Mouse (Mus musculus) MEL (cell line): ENCODE results near the gene Nme4. TPM values are rescaled to one million over a fixed set of nuclear protein-coding genes. Genes with fewer than 3 reads are reported as not detected.

ENCODE experiments used
- DNase-seq: peaks from one replicate; pipeline ENCODE4 v3.0.0; 2011; ENCODE audit warnings: low read depth, low spot score
- H3K27ac ChIP-seq: 2 replicates; pipeline ENCODE4 v1.5.1; 2012; ENCODE audit warnings: low read depth, mild to moderate bottlenecking, control low read depth, low read length, moderate library complexity; ENCODE audit not compliant: control insufficient read depth
- H3K27me3 ChIP-seq, 2 experiments: fragments of 150-350 bp in 1 of 2; sonication (generic) in 1 of 2; 2 replicates each; pipeline ENCODE4 v1.6.1; 2012; ENCODE audit warnings: low read length in 2 of 2, mild to moderate bottlenecking in 2 of 2, improper control_type of control experiment in 1 of 2, moderate library complexity in 1 of 2; ENCODE audit not compliant: insufficient read depth in 2 of 2, control insufficient read depth in 1 of 2
- H3K36me3 ChIP-seq, 2 experiments: 2 replicates each; pipeline ENCODE4 v1.6.1; 2012 to 2014; ENCODE audit warnings: low read length in 2 of 2, improper control_type of control experiment in 1 of 2, inconsistent platforms in 1 of 2, mild to moderate bottlenecking in 1 of 2; ENCODE audit not compliant: insufficient read depth in 2 of 2, control insufficient read depth in 1 of 2
- H3K4me1 ChIP-seq, 2 experiments: fragments of 150-350 bp in 1 of 2; sonication (generic) in 1 of 2; 2 replicates each; pipeline ENCODE4 v1.6.1; 2012; ENCODE audit warnings: low read length in 2 of 2, improper control_type of control experiment in 1 of 2, mild to moderate bottlenecking in 1 of 2; ENCODE audit not compliant: insufficient read depth in 2 of 2, control insufficient read depth in 1 of 2
- H3K4me3 ChIP-seq, 2 experiments: fragments of 150-350 bp in 1 of 2; sonication (generic) in 1 of 2; 2 replicates each; pipeline ENCODE4 v1.5.1; 2012; ENCODE audit warnings: low read depth in 2 of 2, low read length in 2 of 2, mild to moderate bottlenecking in 2 of 2, moderate library complexity in 2 of 2, control low read depth in 1 of 2, improper control_type of control experiment in 1 of 2; ENCODE audit not compliant: control insufficient read depth in 1 of 2, insufficient read depth in 1 of 2
- H3K79me2 ChIP-seq: 2 replicates; pipeline ENCODE4 v1.6.1; 2012; ENCODE audit warnings: mild to moderate bottlenecking, low read length, moderate library complexity; ENCODE audit not compliant: control insufficient read depth, poor library complexity, insufficient read depth
- H3K9ac ChIP-seq: 2 replicates; pipeline ENCODE4 v1.6.1; 2012; ENCODE audit warnings: low read depth, mild to moderate bottlenecking, control low read depth, low read length, moderate library complexity; ENCODE audit not compliant: control insufficient read depth, poor library complexity, severe bottlenecking
- H3K9me3 ChIP-seq: fragments of 150-350 bp; sonication (generic); replicated peaks from 2 replicates; pipeline ENCODE4 v1.6.1; 2012; ENCODE audit warnings: mild to moderate bottlenecking, low read length, improper control_type of control experiment, moderate library complexity; ENCODE audit not compliant: insufficient read depth
- BHLHE40 ChIP-seq: IDR thresholded peaks from 2 replicates; pipeline ENCODE4 v1.6.1; 2012; ENCODE audit warnings: low read depth, mild to moderate bottlenecking, inconsistent platforms, low read length, improper control_type of control experiment, borderline replicate concordance
- CHD1 ChIP-seq: IDR thresholded peaks from 2 replicates; pipeline ENCODE4 v1.6.1; 2012; ENCODE audit warnings: low read depth, mild to moderate bottlenecking, inconsistent platforms, low read length, improper control_type of control experiment
- CHD2 ChIP-seq: IDR thresholded peaks from 2 replicates; pipeline ENCODE4 v1.6.1; 2011; ENCODE audit warnings: low read length, improper control_type of control experiment
- CTCF ChIP-seq, 3 experiments: IDR thresholded peaks in 2 of 3; conservative IDR thresholded peaks in 1 of 3; 2 replicates each; pipeline ENCODE4 v1.5.1; 2011 to 2012; ENCODE audit warnings: low read length in 3 of 3, low read depth in 2 of 3, mild to moderate bottlenecking in 2 of 3, improper control_type of control experiment in 1 of 3, inconsistent platforms in 1 of 3, mixed read lengths in 1 of 3, moderate library complexity in 1 of 3; ENCODE audit not compliant: control insufficient read depth in 1 of 3, insufficient read depth in 1 of 3, poor library complexity in 1 of 3, severe bottlenecking in 1 of 3
- E2F4 ChIP-seq: IDR thresholded peaks from 2 replicates; pipeline ENCODE4 v1.6.1; 2011; ENCODE audit warnings: low read depth, low read length, improper control_type of control experiment, borderline replicate concordance
- ELF1 ChIP-seq: IDR thresholded peaks from 2 replicates; pipeline ENCODE4 v1.6.1; 2014; ENCODE audit warnings: low read depth, mild to moderate bottlenecking, inconsistent platforms, low read length, improper control_type of control experiment, moderate library complexity
- ETS1 ChIP-seq: IDR thresholded peaks from 2 replicates; pipeline ENCODE4 v1.6.1; 2012; ENCODE audit warnings: low read depth, mild to moderate bottlenecking, inconsistent platforms, low read length, improper control_type of control experiment, moderate library complexity
- GABPA ChIP-seq: IDR thresholded peaks from 2 replicates; pipeline ENCODE4 v1.6.1; 2012; ENCODE audit warnings: low read depth, mild to moderate bottlenecking, inconsistent platforms, low read length, improper control_type of control experiment, moderate library complexity
- GATA1 ChIP-seq: IDR thresholded peaks from 2 replicates; pipeline ENCODE4 v1.6.1; 2011; ENCODE audit warnings: low read depth, low read length, improper control_type of control experiment
- HCFC1 ChIP-seq: IDR thresholded peaks from 2 replicates; pipeline ENCODE4 v1.6.1; 2012; ENCODE audit warnings: low read depth, mild to moderate bottlenecking, inconsistent platforms, low read length, improper control_type of control experiment, moderate library complexity
- JUND ChIP-seq: IDR thresholded peaks from 2 replicates; pipeline ENCODE4 v1.6.1; 2011; ENCODE audit warnings: low read depth, mild to moderate bottlenecking, improper control_type of control experiment, low read length
- KAT2A ChIP-seq: conservative IDR thresholded peaks from 2 replicates; pipeline ENCODE4 v1.6.1; 2012; ENCODE audit warnings: low read depth, low read length, improper control_type of control experiment, inconsistent platforms
- MAFK ChIP-seq: IDR thresholded peaks from 2 replicates; pipeline ENCODE4 v1.6.1; 2011; ENCODE audit warnings: low read depth, mild to moderate bottlenecking, low read length, improper control_type of control experiment, borderline replicate concordance
- MAX ChIP-seq: IDR thresholded peaks from 2 replicates; pipeline ENCODE4 v1.6.1; 2011; ENCODE audit warnings: low read length, improper control_type of control experiment
- MAZ ChIP-seq: IDR thresholded peaks from 2 replicates; pipeline ENCODE4 v1.6.1; 2012; ENCODE audit warnings: low read depth, mild to moderate bottlenecking, inconsistent platforms, low read length, improper control_type of control experiment
- MEF2A ChIP-seq: IDR thresholded peaks from 2 replicates; pipeline ENCODE4 v1.6.1; 2014; ENCODE audit warnings: low read depth, mild to moderate bottlenecking, inconsistent platforms, low read length, improper control_type of control experiment; ENCODE audit not compliant: poor library complexity, insufficient replicate concordance, severe bottlenecking; ENCODE audit errors: extremely low read depth
- MXI1 ChIP-seq: IDR thresholded peaks from 2 replicates; pipeline ENCODE4 v1.6.1; 2011; ENCODE audit warnings: mild to moderate bottlenecking, low read depth, low read length, improper control_type of control experiment
- MYB ChIP-seq: IDR thresholded peaks from 2 replicates; pipeline ENCODE4 v1.6.1; 2011; ENCODE audit warnings: mild to moderate bottlenecking, low read depth, low read length, improper control_type of control experiment
- MYC ChIP-seq: IDR thresholded peaks from 2 replicates; pipeline ENCODE4 v1.6.1; 2011; ENCODE audit warnings: low read depth, mild to moderate bottlenecking, low read length, improper control_type of control experiment, moderate library complexity
- NELFE ChIP-seq: IDR thresholded peaks from 2 replicates; pipeline ENCODE4 v1.6.1; 2011; ENCODE audit warnings: low read depth, low read length, improper control_type of control experiment
- NRF1 ChIP-seq: IDR thresholded peaks from 2 replicates; pipeline ENCODE4 v1.6.1; 2014; ENCODE audit warnings: low read depth, mild to moderate bottlenecking, inconsistent platforms, low read length, improper control_type of control experiment, moderate library complexity; ENCODE audit not compliant: poor library complexity, insufficient read depth, severe bottlenecking
- POLR2A ChIP-seq, 2 experiments: IDR thresholded peaks; 2 replicates each; pipeline ENCODE4 v1.6.1; 2011 to 2012; ENCODE audit warnings: low read length in 2 of 2, mild to moderate bottlenecking in 2 of 2, control low read depth in 1 of 2, improper control_type of control experiment in 1 of 2, low read depth in 1 of 2, moderate library complexity in 1 of 2; ENCODE audit not compliant: control insufficient read depth in 1 of 2, insufficient read depth in 1 of 2, poor library complexity in 1 of 2
- POLR2AphosphoS2 ChIP-seq: IDR thresholded peaks from 2 replicates; pipeline ENCODE4 v1.6.1; 2011; ENCODE audit warnings: low read length, improper control_type of control experiment
- POLR2AphosphoS5 ChIP-seq: IDR thresholded peaks from 2 replicates; pipeline ENCODE4 v1.6.1; 2012; ENCODE audit warnings: low read depth, borderline replicate concordance, mild to moderate bottlenecking, inconsistent platforms, low read length, moderate library complexity, mixed read lengths
- RAD21 ChIP-seq: IDR thresholded peaks from 2 replicates; pipeline ENCODE4 v1.6.1; 2011; ENCODE audit warnings: mild to moderate bottlenecking, low read depth, low read length, improper control_type of control experiment
- RCOR1 ChIP-seq: IDR thresholded peaks from 2 replicates; pipeline ENCODE4 v1.6.1; 2012; ENCODE audit warnings: low read depth, mild to moderate bottlenecking, inconsistent platforms, low read length, improper control_type of control experiment
- SMC3 ChIP-seq: IDR thresholded peaks from 2 replicates; pipeline ENCODE4 v1.6.1; 2011; ENCODE audit warnings: low read depth, low read length, improper control_type of control experiment
- TAL1 ChIP-seq: IDR thresholded peaks from 2 replicates; pipeline ENCODE4 v1.6.1; 2012; ENCODE audit warnings: mild to moderate bottlenecking, inconsistent platforms, low read length, moderate library complexity, mixed read lengths
- TBP ChIP-seq: IDR thresholded peaks from 2 replicates; pipeline ENCODE4 v1.8.0; 2011; ENCODE audit warnings: low read depth, low read length, improper control_type of control experiment
- TCF12 ChIP-seq: IDR thresholded peaks from 2 replicates; pipeline ENCODE4 v1.6.1; 2014; ENCODE audit warnings: low read depth, mild to moderate bottlenecking, inconsistent platforms, low read length, improper control_type of control experiment, moderate library complexity
- UBTF ChIP-seq: IDR thresholded peaks from 2 replicates; pipeline ENCODE4 v1.6.1; 2012; ENCODE audit warnings: low read depth, mild to moderate bottlenecking, inconsistent platforms, low read length, improper control_type of control experiment, moderate library complexity, borderline replicate concordance; ENCODE audit not compliant: insufficient read depth
- USF1 ChIP-seq: IDR thresholded peaks from 2 replicates; pipeline ENCODE4 v1.6.1; 2014; ENCODE audit warnings: low read depth, mild to moderate bottlenecking, inconsistent platforms, low read length, improper control_type of control experiment, moderate library complexity
- USF2 ChIP-seq, 2 experiments: IDR thresholded peaks; 2 replicates each; pipeline ENCODE4 v1.6.1; 2011 to 2012; ENCODE audit warnings: improper control_type of control experiment in 2 of 2, low read length in 2 of 2, borderline replicate concordance in 1 of 2, inconsistent platforms in 1 of 2, low read depth in 1 of 2, mild to moderate bottlenecking in 1 of 2; ENCODE audit not compliant: insufficient read depth in 1 of 2
- ZC3H11A ChIP-seq: IDR thresholded peaks from 2 replicates; pipeline ENCODE4 v1.6.1; 2012; ENCODE audit warnings: low read depth, mild to moderate bottlenecking, inconsistent platforms, low read length, improper control_type of control experiment
- ZKSCAN1 ChIP-seq: IDR thresholded peaks from 2 replicates; pipeline ENCODE4 v1.6.1; 2012; ENCODE audit warnings: low read depth, mild to moderate bottlenecking, inconsistent platforms, low read length, improper control_type of control experiment, moderate library complexity
- ZMIZ1 ChIP-seq: IDR thresholded peaks from 2 replicates; pipeline ENCODE4 v1.6.1; 2012; ENCODE audit warnings: low read depth, mild to moderate bottlenecking, inconsistent platforms, low read length, improper control_type of control experiment, moderate library complexity
- ZNF384 ChIP-seq: IDR thresholded peaks from 2 replicates; pipeline ENCODE4 v1.6.1; 2012; ENCODE audit warnings: low read depth, mild to moderate bottlenecking, inconsistent platforms, low read length, improper control_type of control experiment
- polyA plus RNA-seq, 2 experiments: library from polyadenylated mRNA; stranded (reverse) in 1 of 2; unstranded in 1 of 2; fragments of >175 nt in 1 of 2; fragments of >200 nt in 1 of 2; gene quantifications; 2 replicates each; pipeline versions ENCODE4 v1.2.1 to v1.2.4; 2012; ENCODE audit warnings: low replicate concordance in 2 of 2, low read depth in 1 of 2; ENCODE audit not compliant: insufficient read length in 2 of 2, insufficient read depth in 1 of 2, missing spikeins in 1 of 2
- total RNA-seq: library from RNA; depleted of rRNA; stranded (reverse); fragments of 300-350 nt; gene quantifications from 2 replicates; pipeline ENCODE4 v1.2.3, GENCODE M21; 2012

Gene Nme4
- total and polyA plus RNA-seq, 3 experiments = 115 to 430 (median 125) TPM

- Histone ChIP-seq H3K9me3 (no peaks in the 10 kb centered on the region), H3K9ac (peak within 1 kb of the TSS; percentile 88), H3K4me1 (peaks cover 0 to 14% of the 10 kb centered on the region in 2 experiments; a peak in 3 of 4 replicates), H3K4me3 (peak within 1 kb of the TSS; percentile 80 to 94), H3K79me2 (peaks cover 15% of the 10 kb centered on the region), H3K27me3 (no peaks in the 10 kb centered on the region), H3K36me3 (no peaks in the 10 kb centered on the region; a peak in 2 of 4 replicates), H3K27ac (peak within 1 kb of the TSS; percentile 60)
- peak; percentile 98 for DNase-seq
- TF ChIP-seq KAT2A (peak; percentile 64; the same call in 1 of the 2 replicates), NRF1 (peak; percentile 44; the same call in 1 of the 2 replicates), NELFE (peak; percentile 98), E2F4 (peak; percentile 52; the same call in 1 of the 2 replicates), POLR2AphosphoS5 (no peak), CHD2 (peak; percentile 53; the same call in 1 of the 2 replicates), HCFC1 (peak; percentile 93), POLR2AphosphoS2 (peak; percentile 98), MXI1 (peak; percentile 90), UBTF (no peak), ZKSCAN1 (no peak), ZMIZ1 (peak; percentile 87; the same call in 1 of the 2 replicates), USF2 (IDR thresholded peaks at IDR 0.05; ENCODE audit: borderline replicate concordance in 1 of 2, insufficient read depth in 1 of 2, low read depth in 1 of 2, low read length in 2 of 2) (no peak), MYC (peak; percentile 86), POLR2A (IDR thresholded peaks at IDR 0.05; ENCODE audit: control insufficient read depth in 1 of 2, insufficient read depth in 1 of 2, low read depth in 1 of 2, low read length in 2 of 2, poor library complexity in 1 of 2) (peak; percentile 83 to 98), JUND (no peak), BHLHE40 (peak; percentile 92), CTCF (IDR thresholded peaks at IDR 0.05 in 2 of 3, conservative IDR thresholded peaks at IDR 0.05 in 1 of 3; ENCODE audit: control insufficient read depth in 1 of 3, insufficient read depth in 1 of 3, low read depth in 2 of 3, low read length in 3 of 3, poor library complexity in 1 of 3, severe bottlenecking in 1 of 3) (no peak), MYB (no peak), MAFK (no peak), TAL1 (no peak), RCOR1 (no peak), GABPA (no peak), GATA1 (0 out of 2 replicates have a peak, but pooled peaks have one; percentile 19), ZNF384 (no peak), CHD1 (no peak), MAX (peak; percentile 68), MAZ (peak; percentile 93), ETS1 (no peak; the same call in 1 of the 2 replicates), ELF1 (peak; percentile 44; the same call in 1 of the 2 replicates), SMC3 (no peak), MEF2A (no peak), RAD21 (no peak), ZC3H11A (no peak), USF1 (no peak), TBP (peak; percentile 78), TCF12 (peak; percentile 53; the same call in 1 of the 2 replicates)
Measured at GRCm38 (mm10) chr17:26123267-26123684, 27.9 kb upstream of the Nme4 start, which contains the start of gene Mrpl28. Gene Mrpl28, plus strand, starts transcription at chr17:26123500.
